Comparison of ENCODE assay signal across 33 mouse cellular contexts in genomic region chr11:115921986-115922385, GRCm38 (mm10). TPM values are rescaled to one million over a fixed set of nuclear protein-coding genes. Genes with fewer than 3 reads are reported as not detected.
"Had no signal": no experiment of that assay in that cellular context is flagged by ENCODE, and none has a peak within 500 bp of the region (broad histone marks: within the 10 kb centered on the region; RNA-seq: fewer than 3 reads in every experiment).

No protein-coding gene starts in this region.

- H3K9ac ChIP-seq: embryonic facial prominence, embryonic 12.5 days; embryonic facial prominence, embryonic 13.5 days; embryonic facial prominence, embryonic 15.5 days; forebrain, embryonic 12.5 days; forebrain, embryonic 13.5 days; forebrain, embryonic 15.5 days; forebrain, postnatal 0 days had no signal

- DNase-seq: cerebellum, adult 8-10 months; cerebellum, adult 9-10 months; cerebellum, adult 9-11 months; cerebellum, postnatal 10 days; cerebellum, postnatal 14 days; cerebellum, postnatal 25 days; cerebellum, postnatal 36 days; embryo, embryonic 11 days; forebrain, postnatal 0 days; gastrocnemius, adult 2 months; gastrocnemius, postnatal 10 days; gastrocnemius, postnatal 14 days; gastrocnemius, postnatal 25 days; gastrocnemius, postnatal 36 days; heart, adult 11 months; heart, adult 18-20 months; heart, adult 2 months had no signal

- H3K27ac ChIP-seq: embryonic facial prominence, embryonic 10.5 days; embryonic facial prominence, embryonic 12.5 days; embryonic facial prominence, embryonic 13.5 days; embryonic facial prominence, embryonic 15.5 days; forebrain, embryonic 10.5 days; forebrain, embryonic 12.5 days; forebrain, embryonic 13.5 days; forebrain, embryonic 15.5 days; gastrocnemius, adult 2 months; heart, adult 2 months had no signal

- H3K27me3 ChIP-seq: embryonic facial prominence, embryonic 12.5 days; embryonic facial prominence, embryonic 13.5 days; embryonic facial prominence, embryonic 15.5 days; forebrain, embryonic 12.5 days; forebrain, embryonic 13.5 days; forebrain, embryonic 15.5 days had no signal

- H3K4me3 ChIP-seq: embryonic facial prominence, embryonic 10.5 days; embryonic facial prominence, embryonic 12.5 days; embryonic facial prominence, embryonic 13.5 days; embryonic facial prominence, embryonic 15.5 days; erythroblast, embryonic 14.5 days; forebrain, embryonic 10.5 days; forebrain, embryonic 12.5 days; forebrain, embryonic 13.5 days; forebrain, embryonic 15.5 days; gastrocnemius, adult 2 months; heart, adult 2 months had no signal

- H3K9me3 ChIP-seq: embryonic facial prominence, embryonic 10.5 days; embryonic facial prominence, embryonic 12.5 days; embryonic facial prominence, embryonic 13.5 days; embryonic facial prominence, embryonic 15.5 days; forebrain, embryonic 10.5 days; forebrain, embryonic 12.5 days; forebrain, embryonic 13.5 days; forebrain, embryonic 15.5 days had no signal

- H3K4me1 ChIP-seq: embryonic facial prominence, embryonic 10.5 days; embryonic facial prominence, embryonic 12.5 days; embryonic facial prominence, embryonic 13.5 days; embryonic facial prominence, embryonic 15.5 days; forebrain, embryonic 10.5 days; forebrain, embryonic 12.5 days; forebrain, embryonic 13.5 days; forebrain, embryonic 15.5 days had no signal

- ATAC-seq: forebrain, embryonic 13.5 days; forebrain, embryonic 14.5 days; forebrain, embryonic 15.5 days; forebrain, embryonic 16.5 days; forebrain, postnatal 0 days had no signal

- H3K4me2 ChIP-seq: embryonic facial prominence, embryonic 12.5 days; embryonic facial prominence, embryonic 13.5 days; embryonic facial prominence, embryonic 15.5 days; forebrain, embryonic 12.5 days; forebrain, embryonic 13.5 days; forebrain, embryonic 15.5 days had no signal

RNA-seq across cellular contexts. Expression of gene Smim6, which starts 10.2 kb away (rescaled TPM):
- total RNA-seq: forebrain, postnatal 0 days; gastrocnemius, adult 18-20 months; gastrocnemius, adult 2 months; gastrocnemius, adult 8-10 months; gastrocnemius, postnatal 10 days; gastrocnemius, postnatal 14 days; gastrocnemius, postnatal 25 days; gastrocnemius, postnatal 36 days; heart, adult 18-20 months; heart, adult 2 months had no signal
- polyA plus RNA-seq: cortical plate, adult 2 months; frontal cortex, adult 2 months had no signal

RNA-seq across cellular contexts. Expression of gene Itgb4, which starts 52.5 kb away (rescaled TPM):
- total RNA-seq: granulocyte monocyte progenitor cell, adult 5-6 weeks had no signal
